Mouse (Mus musculus): ENCODE measurements around the gene Fchsd2.

DNA sequence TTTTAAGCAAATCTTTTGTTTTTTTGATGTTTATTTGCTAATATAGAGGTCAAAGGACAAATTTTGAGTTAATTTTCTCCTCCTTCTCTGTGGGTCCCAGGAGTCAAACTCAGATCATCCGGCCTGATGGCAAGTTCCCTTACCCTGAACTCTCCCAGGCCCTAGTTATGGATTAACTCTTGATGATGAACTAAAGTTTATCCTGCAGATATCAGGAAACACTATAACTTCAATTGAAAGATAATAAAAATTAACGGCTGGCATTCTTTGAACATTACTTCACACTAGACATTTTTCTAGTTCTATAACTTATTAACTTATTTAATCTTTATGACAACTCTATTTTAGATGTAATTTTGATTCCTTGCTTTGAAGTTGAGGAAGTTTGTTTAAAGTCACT, 156.5 kb downstream of the Fchsd2 start:
- TF ChIP-seq TAL1 (IDR thresholded peaks at IDR 0.05; ENCODE audit: low read length), result no peak
- TF ChIP-seq GATA1 (IDR thresholded peaks at IDR 0.05; ENCODE audit: low read length), result no peak
